In genomic region chr4:54704696-54705095, GRCm38 (mm10) we compare ENCODE assay signal across 18 mouse cellular contexts.
"Had no signal": no experiment of that assay in that cellular context is flagged by ENCODE, and none has a peak within 500 bp of the region (broad histone marks: within the 10 kb centered on the region; RNA-seq: fewer than 3 reads in every experiment).

No protein-coding gene starts in this region.

- ATAC-seq: hindbrain, embryonic 16.5 days; intestine, embryonic 16.5 days; liver, postnatal 0 days had no signal

- DNase-seq: gastrocnemius, adult 2 months; gastrocnemius, postnatal 10 days; gastrocnemius, postnatal 25 days; heart, adult 2 months; heart, postnatal 10 days; heart, postnatal 4 days; kidney, adult 11 months; kidney, adult 2 months; kidney, adult 9 months; kidney, postnatal 14 days; kidney, postnatal 36 days; layer of hippocampus, adult 9-11 months; layer of hippocampus, postnatal 36 days; liver; liver, embryonic 13.5 days; liver, postnatal 0 days had no signal
